Mouse (Mus musculus): ENCODE results near the gene Srd5a1.

- TF ChIP-seq CTCF (IDR thresholded peaks at IDR 0.05; ENCODE audit: insufficient read depth, low read length) = no peak
- no peak for TF ChIP-seq POLR2A (IDR thresholded peaks at IDR 0.05; ENCODE audit: borderline replicate concordance, extremely low read depth, low read depth, low read length)
Measured at GRCm38 (mm10) chr13:69591338-69591737, 19.9 kb downstream of the Srd5a1 start.

All from lung, adult 2 months (tissue).